Mouse (Mus musculus): ENCODE measurements around the gene Sept12.

Sept12 gene

DNA sequence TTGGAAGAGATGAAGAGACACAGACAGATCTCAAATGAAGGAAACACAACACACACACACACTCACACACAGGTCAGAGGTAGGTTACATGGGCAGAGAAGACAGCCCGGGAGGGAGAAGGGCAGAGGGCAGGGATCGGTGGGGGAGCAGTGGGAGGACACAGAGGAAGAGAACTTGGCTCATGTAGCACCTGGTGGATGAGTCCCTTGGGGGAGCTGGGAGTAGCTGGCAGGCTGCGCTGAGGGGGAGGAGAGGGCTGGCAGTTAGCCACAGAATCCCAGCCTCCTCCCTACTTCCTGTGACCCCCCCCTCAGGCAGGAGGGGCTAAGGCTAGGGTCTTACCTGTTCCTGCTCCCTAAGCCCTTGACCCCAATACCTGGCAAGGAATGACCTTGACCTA, at the start of gene Sept12:
Sept12 (minus strand) TSS at position 300 of the 400 bp plus-strand sequence.
- no peak for DNase-seq (ENCODE audit: low spot score)

DNA sequence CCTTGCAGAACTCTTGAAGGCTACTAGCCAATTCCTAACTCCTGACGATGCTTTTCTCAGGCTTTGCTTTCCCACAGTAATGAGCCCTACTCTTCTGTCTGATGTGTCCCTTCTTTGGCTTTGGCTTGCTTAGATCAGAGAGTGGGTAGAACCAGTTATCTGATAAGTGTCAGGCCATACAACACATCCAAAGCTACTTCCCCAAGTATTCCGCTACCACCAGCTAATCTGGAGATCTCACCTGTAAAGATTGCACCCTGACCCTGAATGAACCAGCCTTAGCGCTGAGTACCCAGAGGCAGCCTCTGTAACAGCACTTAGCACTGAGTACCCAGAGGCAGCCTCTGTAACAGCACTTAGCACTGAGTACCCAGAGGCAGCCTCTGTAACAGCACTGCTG, 47.7 kb upstream of the Sept12 start:
- DNase-seq (ENCODE audit: low spot score): no peak

DNA sequence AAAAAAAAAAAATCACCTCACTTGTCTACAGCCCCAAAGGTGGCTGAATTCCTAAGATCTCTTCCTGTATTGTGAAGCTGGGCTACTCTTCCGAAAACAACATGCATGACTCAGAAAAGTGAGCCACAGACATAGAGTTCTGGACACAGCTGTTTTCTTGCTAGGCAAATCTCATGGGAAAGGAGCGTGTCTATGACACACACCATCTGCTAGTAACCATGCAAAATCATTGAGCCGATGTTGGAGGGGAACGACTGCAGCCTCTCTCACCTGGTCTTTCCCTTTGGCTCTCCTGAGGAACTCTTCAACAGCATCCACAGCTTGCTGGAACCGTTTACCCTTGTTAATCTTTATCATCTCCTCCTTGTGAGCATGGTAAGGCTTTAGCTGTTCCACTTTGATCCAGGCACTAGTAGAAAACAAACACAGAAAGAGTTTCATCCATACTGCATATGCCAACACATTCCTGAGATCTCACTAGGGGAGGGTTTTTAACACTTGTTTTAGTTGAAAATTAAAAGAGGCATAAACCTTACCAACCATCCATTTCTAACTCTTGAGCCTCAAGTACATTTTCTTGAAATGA, 39.1 kb upstream of the Sept12 start:
- DNase-seq (ENCODE audit: low spot score): no peak

DNA sequence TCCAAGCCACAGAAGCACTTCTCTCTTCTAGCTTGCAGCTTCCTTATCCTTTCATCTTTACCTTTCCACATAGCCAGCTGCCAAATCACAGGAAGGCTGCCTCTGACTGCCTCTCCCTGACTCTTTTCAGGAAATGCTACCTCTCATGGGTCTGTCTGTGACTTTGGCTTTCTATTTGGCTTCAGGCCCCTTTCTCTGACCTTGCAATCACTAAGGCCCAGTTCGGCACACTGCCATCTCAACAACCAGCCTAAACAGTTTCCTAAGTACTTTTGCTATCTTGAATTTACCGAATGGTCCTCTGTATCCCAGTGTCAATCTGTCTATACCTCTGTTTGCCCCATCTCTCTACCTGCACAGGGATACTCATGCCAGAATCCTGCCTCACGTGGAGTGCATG, 37.9 kb upstream of the Sept12 start:
- DNase-seq (ENCODE audit: low spot score): no peak

DNA sequence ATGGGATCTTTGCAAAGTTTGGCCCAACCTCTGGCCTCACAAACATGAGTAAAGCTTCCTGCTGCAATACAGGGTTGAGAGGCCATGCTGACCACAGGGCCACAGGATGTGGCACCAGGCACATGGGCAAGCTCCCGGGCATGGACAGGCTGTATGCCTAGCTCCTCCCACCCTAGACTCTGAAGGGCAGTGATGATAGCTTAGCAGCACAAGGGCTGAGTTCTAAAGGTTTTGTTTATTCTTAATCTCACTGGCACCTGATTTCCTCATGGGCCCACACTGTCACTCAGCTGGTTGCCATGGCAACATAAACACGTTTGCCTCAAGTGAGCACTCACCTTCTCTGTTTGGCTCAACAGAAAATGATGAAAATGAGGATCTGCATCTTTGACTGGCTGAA, 32.2 kb upstream of the Sept12 start:
- no peak for DNase-seq (ENCODE audit: low spot score)

DNA sequence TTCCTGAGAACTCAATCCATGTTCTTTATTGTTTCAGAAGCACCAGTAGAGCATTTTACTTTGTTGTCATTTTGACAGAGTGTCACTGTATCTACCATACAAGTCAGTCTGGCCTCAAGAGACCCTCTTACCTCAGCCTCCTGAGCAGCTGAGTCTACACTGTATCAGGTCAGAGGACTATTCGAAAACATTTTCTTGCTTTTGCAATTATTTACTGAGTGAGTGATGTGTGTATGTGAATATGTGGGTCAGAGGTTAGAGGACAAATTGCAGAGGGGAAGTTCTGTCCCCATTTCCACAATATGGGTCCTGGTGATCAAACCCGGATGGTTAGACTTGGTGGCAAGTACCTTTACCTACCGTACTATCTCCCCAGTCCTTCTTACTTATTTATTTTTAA, 26.4 kb upstream of the Sept12 start:
- no peak for DNase-seq (ENCODE audit: low spot score)

DNA sequence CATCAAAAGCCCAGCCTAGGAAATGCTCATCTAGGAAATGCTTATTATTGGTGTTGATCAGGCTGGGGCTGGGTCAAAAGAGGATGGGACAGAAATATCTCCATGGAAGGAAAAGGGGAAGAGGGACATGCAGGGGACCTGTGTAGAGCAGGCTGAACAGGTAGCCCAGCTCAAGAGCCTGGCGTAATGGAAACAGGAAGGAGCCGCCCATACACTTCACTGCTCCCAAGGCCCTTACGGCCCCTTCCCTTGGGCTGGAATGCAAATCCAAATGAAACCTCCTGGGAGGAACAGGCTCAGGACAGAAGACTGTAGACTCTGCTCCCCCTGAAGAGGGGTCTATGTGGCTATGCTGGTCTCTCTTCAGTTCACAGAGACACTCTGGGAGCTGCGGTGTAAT, 16.9 kb upstream of the Sept12 start:
- DNase-seq (ENCODE audit: low spot score): no peak

DNA sequence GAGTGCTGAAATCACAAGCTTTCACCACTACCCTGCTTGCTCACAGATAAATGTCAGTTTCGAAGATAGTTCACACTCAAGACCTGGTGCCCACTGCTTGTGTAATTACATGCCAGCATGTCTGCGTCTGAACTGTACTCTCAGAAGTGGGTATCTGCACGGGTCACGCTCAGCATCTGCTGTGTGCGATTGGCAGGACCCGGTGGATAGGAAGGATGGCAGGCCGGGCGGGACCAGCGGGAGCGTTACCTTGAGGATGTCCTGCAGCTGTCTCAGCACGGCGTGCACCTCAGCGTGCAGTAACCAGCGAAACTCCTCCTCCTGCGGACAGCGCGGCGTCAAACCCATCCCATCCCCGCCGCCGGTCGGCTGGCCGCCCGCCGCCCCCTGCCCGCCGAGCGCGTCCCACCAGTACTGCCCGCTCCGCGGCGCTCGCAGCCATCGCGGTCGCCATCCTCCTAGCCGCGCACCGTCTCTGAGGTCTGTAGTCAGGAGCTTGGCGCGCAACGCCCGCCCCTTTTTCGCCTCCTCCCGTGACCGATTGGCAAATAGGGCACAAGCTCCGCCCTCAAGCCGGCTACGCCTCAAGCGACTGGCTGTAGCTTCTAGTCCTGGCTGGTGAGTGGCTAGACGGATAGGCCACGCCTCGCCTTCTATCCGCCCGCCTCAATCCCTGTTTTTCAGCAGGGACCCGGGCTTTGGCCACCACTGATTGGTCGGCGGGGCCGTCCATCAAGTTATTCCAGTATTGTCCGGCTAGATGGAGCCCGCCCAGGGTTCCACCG, 15.6 kb upstream of the Sept12 start, which contains the start of gene Rogdi:
Rogdi (minus strand) TSS at position 500 of the 785 bp plus-strand sequence.
- peak; percentile 88 for DNase-seq (ENCODE audit: low spot score)

DNA sequence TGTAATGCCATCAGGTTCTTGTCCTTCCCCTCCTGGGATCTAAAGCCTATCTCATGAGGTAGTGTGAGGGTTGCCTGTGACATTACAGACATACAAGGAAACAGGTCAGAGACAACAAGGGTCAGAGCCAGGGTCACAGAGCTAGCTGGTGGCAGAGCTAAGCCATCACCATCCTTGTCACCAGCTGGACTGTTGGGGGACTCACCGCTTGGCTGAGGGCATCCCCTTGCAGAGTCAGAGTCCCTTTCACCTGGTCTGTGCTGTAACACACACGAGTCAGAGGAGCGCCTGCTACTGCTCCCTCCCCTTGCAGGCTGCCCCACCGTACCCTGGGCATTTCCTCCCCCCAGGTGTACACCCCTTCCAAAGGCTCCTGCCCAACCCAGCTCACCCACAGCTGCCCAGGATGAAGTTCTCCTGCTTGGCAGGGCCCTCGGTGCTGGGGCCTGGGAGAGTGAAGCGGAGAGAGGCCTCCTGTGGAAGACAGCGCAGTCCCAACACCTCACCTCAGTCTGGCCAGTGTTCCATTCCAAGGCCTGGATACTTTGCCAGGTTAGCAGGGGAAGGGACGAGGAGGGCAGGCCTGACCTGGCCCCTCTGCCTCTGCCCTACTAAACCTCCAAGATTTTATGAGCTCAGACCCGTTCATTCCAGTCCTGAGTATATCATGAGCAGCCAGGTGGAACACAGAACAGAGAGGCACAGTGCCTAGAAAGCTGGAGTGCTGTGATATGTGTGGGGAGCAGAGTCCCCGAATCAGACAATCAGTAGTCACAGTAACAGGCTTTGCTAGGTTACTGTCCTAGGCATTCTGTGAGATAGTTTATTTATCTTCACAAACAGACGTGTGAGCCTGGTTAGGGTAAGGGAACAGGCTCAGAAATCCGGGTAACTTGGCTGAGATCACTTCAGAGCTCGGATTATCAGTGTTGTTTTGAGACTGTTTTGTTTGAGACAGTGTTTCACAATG, 14.7 kb upstream of the Sept12 start:
- no peak for DNase-seq (ENCODE audit: low spot score)

DNA sequence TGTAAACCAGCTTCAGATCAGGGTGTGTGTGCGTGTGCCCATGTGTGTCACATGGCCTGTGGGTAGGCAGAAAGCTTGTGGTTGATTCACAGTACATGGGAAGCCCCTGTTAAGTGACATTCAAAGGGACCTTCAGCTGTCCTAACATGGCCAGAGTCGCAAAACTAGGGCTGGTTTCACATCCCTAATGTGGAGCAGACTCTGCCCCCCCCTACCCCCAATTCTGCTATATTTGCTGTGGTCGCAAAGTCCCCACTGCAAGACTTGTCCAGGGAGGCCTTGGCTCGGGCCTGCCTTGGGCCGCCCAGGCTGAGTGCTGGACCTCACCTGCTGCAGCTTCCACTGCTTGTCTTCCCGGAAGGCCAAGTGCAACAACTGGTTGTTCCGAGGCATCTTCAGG, 13.6 kb upstream of the Sept12 start:
- no peak for DNase-seq (ENCODE audit: low spot score)

DNA sequence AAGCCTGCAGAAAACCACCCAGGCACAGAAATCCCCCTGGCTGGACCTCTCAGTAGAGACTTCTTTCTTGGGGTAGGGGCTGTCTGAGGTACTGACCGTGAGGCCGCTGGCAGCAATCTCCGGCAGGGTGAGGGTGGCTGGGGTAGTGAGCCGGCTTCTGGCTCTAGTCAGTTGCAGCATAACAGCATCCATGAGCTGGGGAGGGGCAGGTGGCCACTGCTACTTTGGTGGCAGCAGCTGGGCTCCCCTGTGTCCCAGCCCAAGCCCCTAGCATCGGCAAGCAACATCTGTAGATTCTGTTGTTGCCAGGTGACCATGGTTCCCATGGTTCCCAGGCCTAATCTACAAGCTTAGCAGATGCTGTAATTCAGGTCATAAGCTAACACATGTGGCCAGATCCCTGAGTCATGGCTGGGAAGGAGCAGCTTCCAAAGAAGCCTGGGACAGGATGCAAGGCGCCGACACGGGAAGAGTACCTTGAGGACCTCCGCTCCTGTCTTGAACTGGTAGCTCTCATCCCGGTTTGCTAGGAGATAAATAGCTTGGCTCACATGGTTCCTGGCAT, 12.8 kb upstream of the Sept12 start:
- DNase-seq (ENCODE audit: low spot score): no peak

DNA sequence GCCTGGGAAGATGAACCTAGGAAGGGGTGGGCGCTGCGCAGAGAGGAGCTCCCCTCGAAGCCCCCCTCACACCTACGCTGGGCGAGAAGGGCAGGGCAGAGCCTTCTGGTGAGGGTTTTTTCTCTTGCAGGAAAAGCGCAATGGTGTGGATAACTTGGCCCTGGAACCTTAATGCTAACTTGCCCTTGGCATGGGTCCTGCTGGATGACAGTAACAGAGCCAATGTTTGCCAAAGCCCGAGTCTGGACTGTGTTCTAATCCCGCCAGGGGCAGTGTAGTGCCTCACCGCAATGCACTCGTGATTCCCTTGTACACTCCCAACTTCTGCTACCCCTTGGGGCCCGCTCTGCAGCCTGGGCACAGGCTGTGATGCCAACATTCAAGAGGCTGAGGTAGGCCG, 10.4 kb upstream of the Sept12 start:
- DNase-seq (ENCODE audit: low spot score): no peak

DNA sequence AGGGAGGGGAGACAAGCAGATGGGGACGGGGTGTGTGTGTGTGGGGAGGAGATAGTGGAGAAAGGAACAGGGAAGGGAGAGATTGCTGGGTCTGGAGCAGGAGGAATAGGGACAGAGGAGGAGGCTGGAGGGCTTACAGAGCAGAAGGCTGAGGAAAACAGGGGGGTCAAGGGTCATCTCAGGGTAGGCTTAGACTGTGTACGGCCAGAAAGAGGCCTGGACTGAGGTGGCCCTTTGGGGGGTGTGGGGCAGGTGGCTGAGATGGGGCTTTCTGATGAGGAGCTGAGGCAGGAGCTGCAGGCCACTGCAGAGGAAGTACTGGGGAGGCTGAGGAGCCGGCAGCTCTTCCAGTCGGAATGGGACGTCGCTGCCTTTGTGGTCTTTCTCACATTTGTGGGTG, 9.8 kb upstream of the Sept12 start:
- DNase-seq (ENCODE audit: low spot score): no peak

DNA sequence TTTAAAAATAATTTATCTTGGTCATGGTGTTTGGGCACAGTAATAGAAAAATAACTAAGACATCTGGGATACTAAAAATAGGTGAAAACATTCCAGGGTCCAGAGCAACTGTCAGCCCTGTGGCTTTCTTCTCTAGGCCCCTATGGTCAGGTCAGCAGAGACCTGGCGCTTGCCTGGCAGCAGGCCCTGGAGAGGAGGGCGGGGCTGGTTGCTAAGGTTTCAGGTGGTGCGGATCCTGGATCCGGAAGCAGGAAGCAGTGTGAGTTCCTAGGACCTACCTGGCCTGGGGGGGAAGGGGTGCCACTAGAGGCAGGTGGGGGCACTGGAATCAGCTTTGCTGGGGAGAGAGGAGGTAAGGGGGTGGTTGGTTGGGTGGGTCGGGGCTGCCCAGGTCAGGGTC, 9.4 kb upstream of the Sept12 start, which contains the start of gene Smim22:
Smim22 (plus strand) TSS at position 222 of the 400 bp plus-strand sequence.
- peak; percentile 40 for DNase-seq (ENCODE audit: low spot score)

DNA sequence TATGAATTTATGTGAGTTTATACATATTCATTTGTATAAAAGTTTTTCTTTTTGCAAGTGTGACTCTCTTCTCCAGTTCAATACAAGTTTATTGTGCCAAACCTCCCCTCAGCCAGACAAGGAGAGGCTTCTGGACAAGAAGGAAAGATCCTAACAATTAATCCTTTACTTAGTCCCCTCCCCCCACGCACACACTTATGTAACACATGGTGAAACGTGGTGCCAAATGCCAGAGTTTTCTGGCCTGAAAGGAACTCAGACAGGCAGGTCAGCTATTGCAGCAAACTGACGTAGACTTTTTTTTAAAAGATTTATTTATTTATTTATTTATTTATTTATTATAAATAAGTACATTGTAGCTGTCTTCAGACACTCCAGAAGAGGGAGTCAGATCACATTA, 3.0 kb upstream of the Sept12 start:
- no peak for DNase-seq (ENCODE audit: low spot score)

DNA sequence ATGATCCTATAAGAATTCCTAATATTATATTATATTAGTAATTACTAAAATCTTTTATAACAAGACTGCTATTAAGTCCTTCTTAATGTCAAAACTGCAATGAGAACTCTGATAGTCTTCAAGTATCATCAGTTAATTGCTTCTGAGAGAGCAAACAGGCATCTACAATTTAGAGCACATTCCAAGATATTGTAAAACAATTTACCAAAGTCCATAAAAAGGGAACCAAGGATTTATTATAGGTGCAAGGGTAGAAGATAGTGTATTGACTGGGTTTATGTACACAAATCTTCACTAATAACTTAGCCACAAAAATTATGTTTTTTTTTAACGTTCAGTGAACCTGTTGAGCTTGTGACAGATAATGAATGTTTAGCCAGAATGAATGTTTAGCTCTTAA, 1.3 kb upstream of the Sept12 start:
- no peak for DNase-seq (ENCODE audit: low spot score)

DNA sequence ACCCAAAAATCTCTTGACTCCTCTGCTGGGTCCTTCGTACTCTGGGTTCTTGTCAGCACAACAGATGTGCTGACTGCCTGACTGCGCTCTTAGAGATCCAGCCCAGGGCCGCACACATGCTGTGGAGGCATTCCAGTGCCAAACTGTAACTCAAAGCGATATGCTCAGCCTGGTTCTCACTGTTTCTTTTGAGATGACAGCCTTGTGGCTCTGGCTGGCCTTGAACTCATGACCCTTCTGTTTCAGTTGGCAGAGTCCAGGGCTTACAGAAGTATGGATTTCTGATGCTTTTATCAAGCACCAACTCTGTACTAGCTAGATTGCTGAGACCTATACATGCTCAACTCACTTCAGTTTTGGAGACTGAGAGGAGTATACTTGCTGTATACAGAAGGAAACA, 4.4 kb downstream of the Sept12 start:
- DNase-seq (ENCODE audit: low spot score): no peak

DNA sequence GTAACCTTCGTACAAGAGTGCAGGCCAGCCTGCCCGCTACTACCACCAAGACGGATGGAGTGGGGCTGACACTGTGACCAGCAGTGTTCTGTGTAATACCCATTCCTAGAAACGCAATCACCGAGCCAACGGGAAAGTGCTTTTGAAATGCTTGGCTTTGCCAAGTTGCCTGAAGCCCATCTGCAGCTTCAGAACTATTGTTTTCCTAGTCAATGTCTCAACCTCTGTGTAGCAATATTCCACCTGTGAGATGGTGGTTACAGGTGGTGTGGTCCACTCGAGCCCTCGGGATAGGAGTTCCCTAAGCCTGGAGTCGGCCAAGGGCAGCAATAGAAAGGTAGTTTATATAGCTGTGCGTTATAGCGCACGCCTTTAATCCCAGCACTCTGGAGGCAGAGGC, 12.9 kb downstream of the Sept12 start:
- DNase-seq (ENCODE audit: low spot score): no peak

DNA sequence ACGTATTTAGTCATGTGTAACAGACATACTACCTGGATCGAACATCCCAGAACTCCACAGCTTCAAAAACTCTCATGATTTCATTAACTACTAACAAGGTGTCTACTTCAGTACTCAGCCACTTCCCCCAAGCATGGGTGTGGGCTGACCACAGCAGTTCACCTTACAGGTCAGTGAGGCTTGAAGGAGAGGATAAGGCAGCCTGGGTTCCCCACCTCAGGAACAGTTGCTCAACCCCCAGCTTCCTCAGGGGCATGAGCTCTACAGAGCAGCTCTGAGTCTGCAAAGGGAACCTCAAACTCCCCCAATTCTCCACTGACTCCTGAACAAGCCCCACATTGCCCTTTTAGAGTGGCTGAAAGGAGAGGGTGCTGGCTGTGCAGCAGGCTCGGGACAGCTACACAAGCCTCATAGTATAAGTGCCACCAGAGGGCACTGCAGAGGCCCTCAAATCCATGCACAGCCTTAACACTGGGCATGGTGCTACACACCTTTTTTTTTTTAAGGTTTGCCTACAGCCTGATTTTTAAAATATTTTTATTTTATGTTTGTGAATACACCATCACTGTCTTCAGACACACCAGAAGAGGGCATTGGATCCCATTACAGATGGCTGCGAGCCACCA, 17.8 kb downstream of the Sept12 start:
- DNase-seq (ENCODE audit: low spot score): no peak

DNA sequence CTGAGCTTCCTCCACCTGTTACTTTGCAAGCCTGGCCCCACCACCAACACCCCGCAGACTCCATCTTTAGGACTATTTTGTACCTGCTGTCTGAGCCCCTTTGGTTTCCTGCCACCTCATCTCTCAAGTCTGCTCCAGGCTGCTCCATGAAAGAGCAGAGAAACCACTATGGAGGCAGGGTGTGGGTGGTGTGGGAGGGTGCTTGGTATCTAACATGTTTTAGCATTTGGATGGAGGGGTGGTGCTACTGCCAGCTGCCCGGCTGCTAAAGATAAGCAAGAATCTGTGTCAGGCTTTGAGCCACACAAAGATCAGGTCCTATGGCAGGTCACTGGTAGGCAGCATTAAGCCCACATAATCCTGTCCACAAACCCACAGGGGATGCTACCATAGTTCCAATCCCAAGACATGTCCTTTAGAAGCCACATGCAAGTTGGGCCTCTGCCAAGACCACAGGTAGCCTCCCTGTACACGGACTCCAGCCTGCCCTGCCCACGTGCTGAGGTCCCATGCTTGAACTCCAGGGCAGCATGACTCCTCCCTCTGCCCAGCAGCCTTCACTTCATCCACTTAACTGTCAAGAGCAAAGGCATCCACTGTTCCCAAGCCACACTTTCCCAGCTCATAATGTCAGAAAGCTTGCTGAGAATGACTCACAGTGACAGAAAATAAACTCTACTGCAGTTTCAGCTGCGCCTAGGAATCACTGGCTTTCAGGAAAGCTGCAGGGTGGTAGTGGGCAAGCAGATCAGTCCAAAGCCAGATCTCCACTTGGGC, 19.2 kb downstream of the Sept12 start:
- no peak for DNase-seq (ENCODE audit: low spot score)

DNA sequence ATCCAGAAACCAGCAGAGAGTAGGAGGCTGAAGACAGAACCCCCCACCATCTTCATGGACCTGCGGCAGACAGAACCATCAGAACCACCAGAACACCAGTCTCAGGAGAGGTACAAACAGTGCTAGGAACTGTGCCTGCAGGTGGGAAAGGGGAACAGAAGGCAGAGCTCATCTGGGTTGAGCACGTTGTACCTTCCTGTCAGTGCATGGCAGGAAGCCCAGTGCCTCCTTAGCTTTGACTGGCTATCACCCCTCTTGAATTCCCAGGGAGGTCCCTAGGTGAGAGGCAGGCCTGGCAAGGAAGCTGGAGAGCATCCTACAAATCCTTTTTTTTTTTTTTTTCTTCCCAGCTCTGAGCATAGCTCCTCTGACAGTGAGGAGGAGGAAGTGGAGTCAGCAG, 21.5 kb downstream of the Sept12 start:
- DNase-seq (ENCODE audit: low spot score): no peak

Data from urinary bladder, postnatal 25 days (tissue).